In genomic region chr17:46076260-46076551, GRCm38 (mm10) we compare ENCODE assay signal across 13 mouse cellular contexts.
"Had no signal": no experiment of that assay in that cellular context is flagged by ENCODE, and none has a peak within 500 bp of the region (broad histone marks: within the 10 kb centered on the region; RNA-seq: fewer than 3 reads in every experiment).

No protein-coding gene starts in this region.

- H3K9me3 ChIP-seq: kidney, embryonic 15.5 days; liver, embryonic 13.5 days; lung, embryonic 15.5 days had no signal

- H3K27ac ChIP-seq: layer of hippocampus, adult 2 months; liver, embryonic 13.5 days; lung, embryonic 15.5 days had no signal

- H3K9ac ChIP-seq: kidney, embryonic 15.5 days; liver, embryonic 13.5 days; lung, embryonic 15.5 days had no signal

- H3K4me3 ChIP-seq: kidney, embryonic 15.5 days; layer of hippocampus, adult 2 months; liver, embryonic 13.5 days; lung, embryonic 15.5 days; megakaryocyte, embryonic 14.5 days had no signal

- H3K36me3 ChIP-seq: kidney, embryonic 15.5 days; liver, embryonic 13.5 days; lung, embryonic 15.5 days had no signal

- DNase-seq: kidney, adult 11 months; kidney, adult 8-10 months; kidney, postnatal 10 days; layer of hippocampus, adult 9-11 months; liver, embryonic 13.5 days; midbrain, embryonic 14.5 days; thymus, adult 18-20 months; thymus, postnatal 4 days had no signal

- H3K27me3 ChIP-seq: kidney, embryonic 15.5 days; liver, embryonic 13.5 days; lung, embryonic 15.5 days had no signal

- H3K4me2 ChIP-seq: kidney, embryonic 15.5 days; liver, embryonic 13.5 days; lung, embryonic 15.5 days; midbrain, embryonic 11.5 days had no signal
